Mouse (Mus musculus) hindbrain, embryonic 10.5 days (tissue): Measurements from ENCODE around the gene Ets2. TPM values are rescaled to one million over a fixed set of nuclear protein-coding genes. Genes with fewer than 3 reads are reported as not detected.

Experiments used
- DNase-seq: peaks from one replicate; pipeline ENCODE4 v3.0.0-alpha.2; 2017; ENCODE audit warnings: low spot score
- H3K27ac ChIP-seq: fragments of 300-500 bp; sonication (generic); 2 replicates; pipeline ENCODE4 v1.5.1; 2016; ENCODE audit warnings: mild to moderate bottlenecking, moderate library complexity
- H3K27me3 ChIP-seq: fragments of 300-500 bp; sonication (generic); 2 replicates; pipeline ENCODE4 v1.6.1; 2016; ENCODE audit warnings: mild to moderate bottlenecking; ENCODE audit not compliant: poor library complexity, insufficient read depth, severe bottlenecking
- H3K36me3 ChIP-seq: fragments of 300-500 bp; sonication (generic); 2 replicates; pipeline ENCODE4 v1.6.1; 2016; ENCODE audit warnings: mild to moderate bottlenecking, moderate library complexity
- H3K4me1 ChIP-seq: fragments of 300-500 bp; sonication (generic); replicated peaks from 2 replicates; pipeline ENCODE4 v1.6.1; 2016; ENCODE audit warnings: mild to moderate bottlenecking
- H3K4me3 ChIP-seq: fragments of 300-500 bp; sonication (generic); 2 replicates; pipeline ENCODE4 v1.5.1; 2016; ENCODE audit warnings: mild to moderate bottlenecking, moderate library complexity
- H3K9me3 ChIP-seq: fragments of 300-500 bp; sonication (generic); 2 replicates; pipeline ENCODE4 v1.6.1; 2016; ENCODE audit warnings: mild to moderate bottlenecking, moderate library complexity
- WGBS: fragments of 180-500 bp; shearing (Covaris S2); methylation state at CpG from one replicate; pipeline ENCODE4 v1.1.7; 2016; 5-methylcytosine and 5-hydroxymethylcytosine counted together
- polyA plus RNA-seq: library from polyadenylated mRNA; unstranded; fragments of >200 nt; fragmentation: Nextera tagmentation; extraction: Ambion mirVana; gene quantifications from 2 replicates; pipeline ENCODE4 v1.2.1, GENCODE M21; 2016

The Ets2 gene
- polyA plus RNA-seq, 1 experiment from 2014 or later: 19.6 TPM

GRCm38 (mm10) chr16:95718119-95718518 is 16.2 kb downstream of the Ets2 start:
- no peaks in the 10 kb centered on the region for H3K4me1 ChIP-seq
- H3K27me3 ChIP-seq: no peaks in the 10 kb centered on the region
- H3K36me3 ChIP-seq: peaks cover 85% of the 10 kb centered on the region
- H3K4me3 ChIP-seq: no peak overlapping the region
- H3K27ac ChIP-seq: no peak overlapping the region
- WGBS: 97% methylated on average over 4 of the region's 4 CpGs
- H3K9me3 ChIP-seq: peaks cover 10% of the 10 kb centered on the region; the same call in 1 of the 2 replicates
- no peak for DNase-seq

GRCm38 (mm10) chr16:95720532-95720931 is 18.7 kb downstream of the Ets2 start:
- Histone ChIP-seq H3K4me3 (no peak overlapping the region), H3K4me1 (no peaks in the 10 kb centered on the region), H3K36me3 (peaks cover 64% of the 10 kb centered on the region), H3K9me3 (peaks cover 10% of the 10 kb centered on the region; the same call in 1 of the 2 replicates), H3K27ac (no peak overlapping the region), H3K27me3 (no peaks in the 10 kb centered on the region)
- no peak for DNase-seq
- 94% methylated on average over 8 of the region's 8 CpGs for WGBS

- H3K27me3 ChIP-seq: no peaks in the 10 kb centered on the region
- no peak for DNase-seq
- peaks cover 6% of the 10 kb centered on the region; the same call in 1 of the 2 replicates for H3K4me1 ChIP-seq
- peaks cover 27% of the 10 kb centered on the region for H3K36me3 ChIP-seq
- peaks cover 10% of the 10 kb centered on the region; the same call in 1 of the 2 replicates for H3K9me3 ChIP-seq
- no peak overlapping the region for H3K27ac ChIP-seq
- H3K4me3 ChIP-seq: no peak overlapping the region
- WGBS: 79% methylated on average over 2 of the region's 2 CpGs
Observed at GRCm38 (mm10) chr16:95724251-95724650, 22.4 kb downstream of the Ets2 start.

GRCm38 (mm10) chr16:95724776-95725175 is 22.9 kb downstream of the Ets2 start:
- Histone ChIP-seq H3K4me3 (no peak overlapping the region), H3K4me1 (peaks cover 6% of the 10 kb centered on the region; the same call in 1 of the 2 replicates), H3K36me3 (peaks cover 22% of the 10 kb centered on the region), H3K27ac (no peak overlapping the region), H3K27me3 (no peaks in the 10 kb centered on the region), H3K9me3 (peaks cover 10% of the 10 kb centered on the region; the same call in 1 of the 2 replicates)
- 81% methylated on average over 5 of the region's 5 CpGs for WGBS
- no peak for DNase-seq

GRCm38 (mm10) chr16:95726802-95727201 is 24.9 kb downstream of the Ets2 start:
- Histone ChIP-seq H3K4me3 (no peak overlapping the region), H3K36me3 (peaks cover 2% of the 10 kb centered on the region), H3K27ac (no peak overlapping the region), H3K9me3 (peaks cover 4% of the 10 kb centered on the region; the same call in 1 of the 2 replicates), H3K27me3 (no peaks in the 10 kb centered on the region), H3K4me1 (peaks cover 6% of the 10 kb centered on the region; the same call in 1 of the 2 replicates)
- DNase-seq: no peak
- WGBS: 90% methylated on average over 4 of the region's 4 CpGs

- WGBS: 81% methylated on average over 10 of the region's 10 CpGs
- Histone ChIP-seq H3K27ac (no peak overlapping the region), H3K4me3 (no peak overlapping the region), H3K4me1 (peaks cover 6% of the 10 kb centered on the region; the same call in 1 of the 2 replicates), H3K36me3 (no peaks in the 10 kb centered on the region), H3K27me3 (no peaks in the 10 kb centered on the region), H3K9me3 (no peaks in the 10 kb centered on the region)
- peak; percentile 11 for DNase-seq
Observed at GRCm38 (mm10) chr16:95728453-95729435, 26.9 kb downstream of the Ets2 start.

GRCm38 (mm10) chr16:95729775-95730174 is 27.9 kb downstream of the Ets2 start:
- Histone ChIP-seq H3K9me3 (no peaks in the 10 kb centered on the region), H3K4me3 (no peak overlapping the region), H3K27me3 (no peaks in the 10 kb centered on the region), H3K4me1 (peaks cover 6% of the 10 kb centered on the region; the same call in 1 of the 2 replicates), H3K36me3 (no peaks in the 10 kb centered on the region), H3K27ac (no peak overlapping the region)
- 73% methylated on average over 6 of the region's 6 CpGs for WGBS
- DNase-seq: no peak

GRCm38 (mm10) chr16:95734785-95735184 is 32.9 kb downstream of the Ets2 start:
- DNase-seq: no peak
- H3K36me3 ChIP-seq: no peaks in the 10 kb centered on the region
- H3K4me1 ChIP-seq: peaks cover 11% of the 10 kb centered on the region
- H3K27me3 ChIP-seq: no peaks in the 10 kb centered on the region
- no peak overlapping the region for H3K27ac ChIP-seq
- WGBS: 81% methylated on average over 2 of the region's 2 CpGs
- no peaks in the 10 kb centered on the region for H3K9me3 ChIP-seq
- H3K4me3 ChIP-seq: no peak overlapping the region

GRCm38 (mm10) chr16:95736059-95736458 is 34.2 kb downstream of the Ets2 start:
- H3K36me3 ChIP-seq: no peaks in the 10 kb centered on the region
- DNase-seq: no peak
- H3K27ac ChIP-seq: 0 out of 2 replicates have a peak overlapping the region, but pooled peaks have one; percentile 2
- no peaks in the 10 kb centered on the region for H3K9me3 ChIP-seq
- no peaks in the 10 kb centered on the region for H3K27me3 ChIP-seq
- H3K4me1 ChIP-seq: peaks cover 11% of the 10 kb centered on the region
- H3K4me3 ChIP-seq: no peak overlapping the region

GRCm38 (mm10) chr16:95736470-95736869 is 34.6 kb downstream of the Ets2 start:
- peaks cover 12% of the 10 kb centered on the region for H3K4me1 ChIP-seq
- H3K4me3 ChIP-seq: no peak overlapping the region
- no peaks in the 10 kb centered on the region for H3K36me3 ChIP-seq
- H3K27ac ChIP-seq: 0 out of 2 replicates have a peak overlapping the region, but pooled peaks have one; percentile 2
- no peak for DNase-seq
- H3K27me3 ChIP-seq: no peaks in the 10 kb centered on the region
- no peaks in the 10 kb centered on the region for H3K9me3 ChIP-seq
- WGBS: 85% methylated on average over 6 of the region's 6 CpGs

GRCm38 (mm10) chr16:95739522-95739921 is 37.6 kb downstream of the Ets2 start:
- Histone ChIP-seq H3K4me3 (no peak overlapping the region), H3K27ac (no peak overlapping the region), H3K9me3 (no peaks in the 10 kb centered on the region), H3K27me3 (no peaks in the 10 kb centered on the region), H3K4me1 (peaks cover 15% of the 10 kb centered on the region), H3K36me3 (no peaks in the 10 kb centered on the region)
- peak; percentile 23 for DNase-seq
- 72% methylated on average over 6 of the region's 6 CpGs for WGBS

GRCm38 (mm10) chr16:95741358-95741757 is 39.5 kb downstream of the Ets2 start:
- Histone ChIP-seq H3K4me1 (peaks cover 15% of the 10 kb centered on the region), H3K9me3 (no peaks in the 10 kb centered on the region), H3K27me3 (no peaks in the 10 kb centered on the region), H3K27ac (no peak overlapping the region), H3K4me3 (no peak overlapping the region), H3K36me3 (no peaks in the 10 kb centered on the region)
- 84% methylated on average over 11 of the region's 11 CpGs for WGBS
- DNase-seq: no peak
